In the genomic region with DNA sequence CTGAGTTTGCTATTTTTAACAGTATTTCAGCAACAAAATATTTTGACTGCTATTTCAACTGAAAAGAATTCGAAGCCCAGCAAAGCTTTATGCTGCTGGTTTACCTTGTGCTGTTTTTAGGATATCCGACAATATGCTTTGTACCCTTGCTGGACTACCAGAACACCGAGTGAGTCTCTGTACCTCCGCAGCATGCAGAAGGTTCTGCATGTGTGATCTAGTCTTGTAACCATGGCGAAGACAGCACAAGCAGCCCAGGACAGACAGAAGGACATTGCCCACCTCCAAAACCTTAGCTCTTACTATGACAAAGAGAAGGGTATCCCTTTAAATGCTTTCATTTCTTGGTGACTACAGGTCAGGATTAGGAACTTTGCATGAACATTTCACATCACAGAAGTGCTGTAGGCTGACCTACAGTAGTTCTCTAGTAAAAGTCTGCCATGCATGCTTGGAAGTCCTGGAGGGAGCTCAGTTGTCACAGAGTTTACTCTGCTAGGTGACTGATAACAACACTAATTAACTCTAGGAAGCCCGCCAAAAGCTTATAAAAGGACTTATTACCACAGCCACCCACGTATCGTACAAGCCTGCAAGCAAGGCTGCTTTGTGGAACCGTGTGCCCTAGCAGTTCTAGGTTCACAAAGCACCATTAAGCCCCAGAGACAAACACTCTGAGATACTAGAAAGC, we compare ENCODE assay signal across 9 mouse cellular contexts. TPM values are rescaled to one million over a fixed set of nuclear protein-coding genes. Genes with fewer than 3 reads are reported as not detected.
DNase-seq lines count a peak whose midpoint lies in the region; ATAC-seq and TF ChIP-seq lines count a peak whose summit lies in the region.
"Had no signal": no experiment of that assay in that cellular context is flagged by ENCODE, and none has a peak within 500 bp of the region (broad histone marks: within the 10 kb centered on the region; RNA-seq: fewer than 3 reads in every experiment).

No protein-coding gene starts in this region.

- no peak overlapping the region; the same call in 1 of the 2 replicates for H3K4me2 ChIP-seq in intestine, embryonic 15.5 days (replicated peaks)
- H3K4me2 ChIP-seq in stomach, postnatal 0 days (replicated peaks; ENCODE audit: low read depth) = peak overlapping the region; percentile 28
- H3K4me2 ChIP-seq: midbrain, embryonic 12.5 days had no signal

- TF ChIP-seq EP300 in stomach, postnatal 0 days (optimal IDR thresholded peaks at IDR 0.05) = no peak

- 80% methylated on average over 9 of the region's 9 CpGs for WGBS in heart, embryonic 10.5 days
- WGBS in spleen, adult 2 months = 37% methylated on average over 9 of the region's 9 CpGs
- WGBS in intestine, embryonic 15.5 days = 47% methylated on average over 9 of the region's 9 CpGs
- WGBS in stomach, postnatal 0 days = 46% methylated on average over 9 of the region's 9 CpGs
- WGBS in cerebellum, adult 2 months = 61% methylated on average over 9 of the region's 9 CpGs

- peaks cover 32% of the 10 kb centered on the region for H3K4me1 ChIP-seq in heart, embryonic 10.5 days
- peaks cover 28% of the 10 kb centered on the region for H3K4me1 ChIP-seq in spleen, adult 2 months (ENCODE audit: control insufficient read depth, insufficient read depth, insufficient read length)
- peaks cover 19% of the 10 kb centered on the region for H3K4me1 ChIP-seq in intestine, embryonic 15.5 days (replicated peaks)
- peaks cover 6% of the 10 kb centered on the region; the same call in 1 of the 2 replicates for H3K4me1 ChIP-seq in stomach, postnatal 0 days (replicated peaks; ENCODE audit: control insufficient read depth, insufficient read depth)
- no peaks in the 10 kb centered on the region for H3K4me1 ChIP-seq in cerebellum, adult 2 months (ENCODE audit: control insufficient read depth, insufficient read depth, low read length)

- H3K27me3 ChIP-seq in heart, embryonic 10.5 days (ENCODE audit: insufficient read depth, poor library complexity, severe bottlenecking) = no peaks in the 10 kb centered on the region
- no peaks in the 10 kb centered on the region for H3K27me3 ChIP-seq in spleen, adult 2 months (ENCODE audit: control insufficient read depth, insufficient read depth, low read length)
- H3K27me3 ChIP-seq in intestine, embryonic 15.5 days (replicated peaks) = no peaks in the 10 kb centered on the region
- H3K27me3 ChIP-seq in stomach, postnatal 0 days (ENCODE audit: control insufficient read depth, insufficient read depth, low read length) = no peaks in the 10 kb centered on the region
- no peaks in the 10 kb centered on the region for H3K27me3 ChIP-seq in cerebellum, adult 2 months (ENCODE audit: control insufficient read depth, insufficient read depth, low read length)
- H3K27me3 ChIP-seq: midbrain, embryonic 12.5 days had no signal

- no peak for TF ChIP-seq POLR2A in spleen, adult 2 months (IDR thresholded peaks at IDR 0.05; ENCODE audit: low read depth, low read length)
- no peak for TF ChIP-seq POLR2A in cerebellum, adult 2 months (IDR thresholded peaks at IDR 0.05; ENCODE audit: borderline replicate concordance, insufficient read depth, low read length)

- peak; percentile 39 for ATAC-seq in intestine, embryonic 15.5 days
- ATAC-seq in stomach, postnatal 0 days (ENCODE audit: low FRiP score, low TSS enrichment) = peak; percentile 24; the same call in 1 of the 2 replicates

- H3K4me3 ChIP-seq in heart, embryonic 10.5 days = no peak overlapping the region
- H3K4me3 ChIP-seq in spleen, adult 2 months (ENCODE audit: extremely low read depth, insufficient read depth, insufficient read length) = peak overlapping the region; percentile 56
- peak overlapping the region; percentile 2; the same call in 1 of the 2 replicates for H3K4me3 ChIP-seq in intestine, embryonic 15.5 days (replicated peaks)
- no peak overlapping the region for H3K4me3 ChIP-seq in stomach, postnatal 0 days (ENCODE audit: low read depth, low read length)
- no peak overlapping the region for H3K4me3 ChIP-seq in cerebellum, adult 2 months (replicated peaks; ENCODE audit: insufficient read depth, low read depth, low read length)
- H3K4me3 ChIP-seq: midbrain, embryonic 12.5 days had no signal

- no peak overlapping the region for H3K9ac ChIP-seq in intestine, embryonic 15.5 days
- no peak overlapping the region for H3K9ac ChIP-seq in stomach, postnatal 0 days (ENCODE audit: low read length)
- H3K9ac ChIP-seq: midbrain, embryonic 12.5 days had no signal

- no peak overlapping the region for H3K27ac ChIP-seq in heart, embryonic 10.5 days
- H3K27ac ChIP-seq in spleen, adult 2 months (ENCODE audit: insufficient read depth, low read length) = peak overlapping the region; percentile 94
- H3K27ac ChIP-seq in intestine, embryonic 15.5 days = peak overlapping the region; percentile 13; the same call in 1 of the 2 replicates
- H3K27ac ChIP-seq in stomach, postnatal 0 days (replicated peaks) = peak overlapping the region; percentile 30; the same call in 1 of the 2 replicates
- H3K27ac ChIP-seq in cerebellum, adult 2 months (ENCODE audit: insufficient read depth, low read length) = no peak overlapping the region
- H3K27ac ChIP-seq: midbrain, embryonic 12.5 days had no signal

- H3K36me3 ChIP-seq in heart, embryonic 10.5 days = no peaks in the 10 kb centered on the region
- peaks cover 6% of the 10 kb centered on the region; the same call in 1 of the 2 replicates for H3K36me3 ChIP-seq in spleen, adult 2 months (ENCODE audit: control insufficient read depth, insufficient read depth, low read length)
- H3K36me3 ChIP-seq in intestine, embryonic 15.5 days = no peaks in the 10 kb centered on the region
- H3K36me3 ChIP-seq in stomach, postnatal 0 days (ENCODE audit: control insufficient read depth, insufficient read depth, low read length) = no peaks in the 10 kb centered on the region
- H3K36me3 ChIP-seq: midbrain, embryonic 12.5 days had no signal

- no peak for TF ChIP-seq CTCF in spleen, adult 2 months (IDR thresholded peaks at IDR 0.05; ENCODE audit: extremely low read depth, insufficient read depth, insufficient read length, insufficient replicate concordance)
- no peak for TF ChIP-seq CTCF in stomach, postnatal 0 days (IDR thresholded peaks at IDR 0.05; ENCODE audit: low read depth)
- TF ChIP-seq CTCF in cerebellum, adult 2 months (IDR thresholded peaks at IDR 0.05; ENCODE audit: borderline replicate concordance, insufficient read depth, low read depth, low read length) = no peak

- H3K9me3 ChIP-seq in heart, embryonic 10.5 days = no peaks in the 10 kb centered on the region
- no peaks in the 10 kb centered on the region for H3K9me3 ChIP-seq in intestine, embryonic 15.5 days
- H3K9me3 ChIP-seq in stomach, postnatal 0 days (ENCODE audit: control insufficient read depth, low read length) = no peaks in the 10 kb centered on the region
- H3K9me3 ChIP-seq: midbrain, embryonic 12.5 days had no signal

- DNase-seq in heart, adult 11 months = peak; percentile 86
- no peak for DNase-seq in heart, embryonic 10.5 days (ENCODE audit: low spot score)
- no peak for DNase-seq in spleen, adult 2 months (ENCODE audit: low read depth in 1 of 2, low spot score in 2 of 2)
- DNase-seq in spleen, postnatal 36 days (ENCODE audit: low spot score in 2 of 2) = no peak
- DNase-seq in stomach, postnatal 0 days (ENCODE audit: low spot score) = no peak
- DNase-seq in cerebellum, adult 9-11 months = no peak
- no peak for DNase-seq in cerebellum, adult 2 months

RNA-seq across cellular contexts. Expression of gene Gpr183, which starts 1.6 kb away (rescaled TPM):
- polyA plus RNA-seq in heart, embryonic 10.5 days (2016; fragmentation: Nextera tagmentation; extraction: Ambion mirVana) = 1.6 and 2.3 TPM in 2 replicates
- polyA plus RNA-seq in spleen, adult 2 months (2012; rRNA removed) = 19.3 and 21.5 TPM in 2 replicates
- 3.7 TPM in 2 replicates for polyA plus RNA-seq in intestine, embryonic 15.5 days (2015; fragmentation: Nextera tagmentation; extraction: Ambion mirVana)
- polyA plus RNA-seq in stomach, postnatal 0 days (2015; fragmentation: Nextera tagmentation; extraction: Ambion mirVana) = 1.8 and 2.0 TPM in 2 replicates
- 0.33 and 0.52 TPM in 2 replicates for polyA plus RNA-seq in cerebellum, adult 2 months (2012; rRNA removed)

RNA-seq across cellular contexts. Expression of gene Gpr18, which starts 47.8 kb away (rescaled TPM):
- 0.34 TPM in 1 of 2 replicates, not detected in the other for polyA plus RNA-seq in heart, embryonic 10.5 days (2016; fragmentation: Nextera tagmentation; extraction: Ambion mirVana)
- polyA plus RNA-seq in spleen, adult 2 months (2012; rRNA removed) = 91.9 and 111 TPM in 2 replicates
- 0.29 and 0.34 TPM in 2 replicates for polyA plus RNA-seq in intestine, embryonic 15.5 days (2015; fragmentation: Nextera tagmentation; extraction: Ambion mirVana)
- 0.06 and 0.08 TPM in 2 replicates for polyA plus RNA-seq in stomach, postnatal 0 days (2015; fragmentation: Nextera tagmentation; extraction: Ambion mirVana)
- polyA plus RNA-seq in cerebellum, adult 2 months (2012; rRNA removed) = 0.06 TPM in 1 of 2 replicates, not detected in the other

Comparison
In these comparisons a context has a peak if more than half of its experiments do, and no peak if none do; other contexts are left out.
1. H3K27ac ChIP-seq: peak in spleen, adult 2 months (single experiment), intestine, embryonic 15.5 days (single experiment) and stomach, postnatal 0 days (single experiment); none in heart, embryonic 10.5 days (single experiment) and cerebellum, adult 2 months (single experiment).
2. H3K4me3 ChIP-seq: peak in spleen, adult 2 months (single experiment) and intestine, embryonic 15.5 days (single experiment); none in heart, embryonic 10.5 days (single experiment), stomach, postnatal 0 days (single experiment) and cerebellum, adult 2 months (single experiment).
3. RNA of gene Gpr18, which starts 47.8 kb away (polyA plus RNA-seq): 91.9 to 111 TPM in spleen, adult 2 months; 0.29 to 0.34 TPM in intestine, embryonic 15.5 days, 0.34 TPM in heart, embryonic 10.5 days, 0.06 to 0.08 TPM in stomach, postnatal 0 days and 0.06 TPM in cerebellum, adult 2 months; every median in the first group is over 10 times any median in the second.